Mouse (Mus musculus) thymus, adult 2 months (tissue): ENCODE data around the gene Sod2.

Experiments
- CTCF ChIP-seq: fragments of 200-500 bp; IDR thresholded peaks from 2 replicates; pipeline ENCODE4 v1.5.1; 2012; ENCODE audit warnings: mild to moderate bottlenecking, control low read depth, low read length, moderate library complexity, borderline replicate concordance; ENCODE audit not compliant: control insufficient read depth, poor library complexity, insufficient read depth; ENCODE audit errors: extremely low read depth
- POLR2A ChIP-seq: fragments of 200-500 bp; IDR thresholded peaks from 2 replicates; pipeline ENCODE4 v1.6.1; 2012; ENCODE audit warnings: mild to moderate bottlenecking, low read length, control low read depth, moderate library complexity; ENCODE audit not compliant: control insufficient read depth, poor library complexity, insufficient read depth; ENCODE audit errors: extremely low read depth

- TF ChIP-seq POLR2A = no peak
- no peak for TF ChIP-seq CTCF
Measured at GRCm38 (mm10) chr17:12994069-12994468, 12.6 kb upstream of the Sod2 start, which contains the start of gene Wtap.
